Mouse (Mus musculus) cerebellum, postnatal 36 days (tissue): ENCODE measurements around the gene Cacng4.

ENCODE experiments used
- DNase-seq, 2 experiments: peaks; one replicate each; pipeline ENCODE4 v3.0.0; 2021 to 2022; ENCODE audit warnings: mixed read lengths in 2 of 2

Gene Cacng4

GRCm38 (mm10) chr11:107794547-107795269, at the start of gene Cacng4:
Gene Cacng4 (minus strand): TSS chr11:107794557.
- DNase-seq = no peak

GRCm38 (mm10) chr11:107833351-107834040, 39.1 kb upstream of the Cacng4 start:
- DNase-seq = no peak

GRCm38 (mm10) chr11:107817196-107817595, 22.8 kb upstream of the Cacng4 start:
- no peak for DNase-seq

GRCm38 (mm10) chr11:107812941-107813648, 18.7 kb upstream of the Cacng4 start:
- DNase-seq = peak; percentile 11 to 20

- DNase-seq = no peak
Observed at GRCm38 (mm10) chr11:107812429-107812828, 18.1 kb upstream of the Cacng4 start.

GRCm38 (mm10) chr11:107808508-107808907, 14.2 kb upstream of the Cacng4 start:
- peak in 1 of 2 experiments; percentile 10 for DNase-seq

GRCm38 (mm10) chr11:107806058-107806457, 11.7 kb upstream of the Cacng4 start:
- no peak for DNase-seq

GRCm38 (mm10) chr11:107801946-107802345, 7.6 kb upstream of the Cacng4 start:
- DNase-seq = no peak

GRCm38 (mm10) chr11:107799331-107799730, 5.0 kb upstream of the Cacng4 start:
- no peak for DNase-seq

GRCm38 (mm10) chr11:107796346-107796745, 2.0 kb upstream of the Cacng4 start:
- DNase-seq = no peak

- DNase-seq = no peak
Observed at GRCm38 (mm10) chr11:107795384-107796035, 1.2 kb upstream of the Cacng4 start.

GRCm38 (mm10) chr11:107794103-107794493, 259 bp downstream of the Cacng4 start:
- no peak for DNase-seq

GRCm38 (mm10) chr11:107793200-107794102, 906 bp downstream of the Cacng4 start:
- no peak for DNase-seq

GRCm38 (mm10) chr11:107792136-107792535, 2.2 kb downstream of the Cacng4 start:
- no peak for DNase-seq

- no peak for DNase-seq
Observed at GRCm38 (mm10) chr11:107785761-107786160, 8.6 kb downstream of the Cacng4 start.

- no peak for DNase-seq
Observed at GRCm38 (mm10) chr11:107785288-107785687, 9.1 kb downstream of the Cacng4 start.

GRCm38 (mm10) chr11:107783861-107784754, 10.2 kb downstream of the Cacng4 start:
- DNase-seq = no peak

GRCm38 (mm10) chr11:107782591-107782990, 11.8 kb downstream of the Cacng4 start:
- no peak for DNase-seq

GRCm38 (mm10) chr11:107778859-107779258, 15.5 kb downstream of the Cacng4 start:
- DNase-seq = no peak

GRCm38 (mm10) chr11:107777487-107777886, 16.9 kb downstream of the Cacng4 start:
- DNase-seq = no peak

- no peak for DNase-seq
Observed at GRCm38 (mm10) chr11:107773312-107773711, 21.0 kb downstream of the Cacng4 start.
